Mouse (Mus musculus) mesoderm, embryonic 11.5 days (tissue): ENCODE measurements at regions not wholly inside any gene's neighbourhood (a gene's known extent, or its start where the extent isn't known, plus 50 kb on each side); places are given as distances from the start of the nearest gene placed in this dataset.

Experiments
- DNase-seq: peaks from one replicate; pipeline ENCODE4 v3.0.0-alpha.2; 2012; ENCODE audit warnings: low read depth, low spot score

GRCm38 (mm10) chr14:80901346-80901745 lies 917.5 kb downstream of the Olfm4 start:
- no peak for DNase-seq

- no peak for DNase-seq
These were observed 917.9 kb downstream of the Olfm4 start for GRCm38 (mm10) chr14:80901759-80902163.

- DNase-seq: no peak
These were observed 932.1 kb downstream of the Olfm4 start for GRCm38 (mm10) chr14:80916031-80916430.

- no peak for DNase-seq
These were observed 939.9 kb downstream of the Olfm4 start for GRCm38 (mm10) chr14:80923732-80924131.

- DNase-seq: no peak
These were observed 976.1 kb downstream of the Olfm4 start for GRCm38 (mm10) chr14:80959966-80960365.

GRCm38 (mm10) chr14:80975795-80976194 lies 991.9 kb downstream of the Olfm4 start:
- DNase-seq: no peak

GRCm38 (mm10) chr14:80976662-80977061 lies 992.8 kb downstream of the Olfm4 start:
- DNase-seq: peak; percentile 4

GRCm38 (mm10) chr14:80979475-80979874 lies 995.6 kb downstream of the Olfm4 start:
- DNase-seq: peak; percentile 34

- DNase-seq: no peak
These were observed 1006.3 kb downstream of the Olfm4 start for GRCm38 (mm10) chr14:80990192-80990591.

- DNase-seq: no peak
These were observed 1006.9 kb downstream of the Olfm4 start for GRCm38 (mm10) chr14:80990679-80991286.

- no peak for DNase-seq
These were observed 1015.1 kb downstream of the Olfm4 start for GRCm38 (mm10) chr14:80999030-80999429.

GRCm38 (mm10) chr14:81013208-81013607 lies 1029.3 kb downstream of the Olfm4 start:
- DNase-seq: no peak

- no peak for DNase-seq
These were observed 1047.6 kb downstream of the Olfm4 start for GRCm38 (mm10) chr14:81031475-81031874.

GRCm38 (mm10) chr14:81037635-81038034 lies 1053.8 kb downstream of the Olfm4 start:
- no peak for DNase-seq

GRCm38 (mm10) chr14:81038045-81038444 lies 1054.2 kb downstream of the Olfm4 start:
- DNase-seq: no peak
